Mouse (Mus musculus) MEL (cell line): ENCODE results near the gene Slc29a3. TPM values are rescaled to one million over a fixed set of nuclear protein-coding genes. Genes with fewer than 3 reads are reported as not detected.
A peak's percentile ranks its signal among the peaks of the same experiment; 100 is the strongest.

ENCODE experiments used
- DNase-seq: peaks from one replicate; pipeline ENCODE4 v3.0.0; 2011; ENCODE audit warnings: low read depth, low spot score
- H3K27ac ChIP-seq: 2 replicates; pipeline ENCODE4 v1.5.1; 2012; ENCODE audit warnings: low read depth, mild to moderate bottlenecking, control low read depth, low read length, moderate library complexity; ENCODE audit not compliant: control insufficient read depth
- H3K27me3 ChIP-seq, 2 experiments: fragments of 150-350 bp in 1 of 2; sonication (generic) in 1 of 2; 2 replicates each; pipeline ENCODE4 v1.6.1; 2012; ENCODE audit warnings: low read length in 2 of 2, mild to moderate bottlenecking in 2 of 2, improper control_type of control experiment in 1 of 2, moderate library complexity in 1 of 2; ENCODE audit not compliant: insufficient read depth in 2 of 2, control insufficient read depth in 1 of 2
- H3K36me3 ChIP-seq, 2 experiments: 2 replicates each; pipeline ENCODE4 v1.6.1; 2012 to 2014; ENCODE audit warnings: low read length in 2 of 2, improper control_type of control experiment in 1 of 2, inconsistent platforms in 1 of 2, mild to moderate bottlenecking in 1 of 2; ENCODE audit not compliant: insufficient read depth in 2 of 2, control insufficient read depth in 1 of 2
- H3K4me1 ChIP-seq, 2 experiments: fragments of 150-350 bp in 1 of 2; sonication (generic) in 1 of 2; 2 replicates each; pipeline ENCODE4 v1.6.1; 2012; ENCODE audit warnings: low read length in 2 of 2, improper control_type of control experiment in 1 of 2, mild to moderate bottlenecking in 1 of 2; ENCODE audit not compliant: insufficient read depth in 2 of 2, control insufficient read depth in 1 of 2
- H3K4me3 ChIP-seq, 2 experiments: fragments of 150-350 bp in 1 of 2; sonication (generic) in 1 of 2; 2 replicates each; pipeline ENCODE4 v1.5.1; 2012; ENCODE audit warnings: low read depth in 2 of 2, low read length in 2 of 2, mild to moderate bottlenecking in 2 of 2, moderate library complexity in 2 of 2, control low read depth in 1 of 2, improper control_type of control experiment in 1 of 2; ENCODE audit not compliant: control insufficient read depth in 1 of 2, insufficient read depth in 1 of 2
- H3K79me2 ChIP-seq: 2 replicates; pipeline ENCODE4 v1.6.1; 2012; ENCODE audit warnings: mild to moderate bottlenecking, low read length, moderate library complexity; ENCODE audit not compliant: control insufficient read depth, poor library complexity, insufficient read depth
- H3K9ac ChIP-seq: 2 replicates; pipeline ENCODE4 v1.6.1; 2012; ENCODE audit warnings: low read depth, mild to moderate bottlenecking, control low read depth, low read length, moderate library complexity; ENCODE audit not compliant: control insufficient read depth, poor library complexity, severe bottlenecking
- H3K9me3 ChIP-seq: fragments of 150-350 bp; sonication (generic); replicated peaks from 2 replicates; pipeline ENCODE4 v1.6.1; 2012; ENCODE audit warnings: mild to moderate bottlenecking, low read length, improper control_type of control experiment, moderate library complexity; ENCODE audit not compliant: insufficient read depth
- BHLHE40 ChIP-seq: IDR thresholded peaks from 2 replicates; pipeline ENCODE4 v1.6.1; 2012; ENCODE audit warnings: low read depth, mild to moderate bottlenecking, inconsistent platforms, low read length, improper control_type of control experiment, borderline replicate concordance
- CHD1 ChIP-seq: IDR thresholded peaks from 2 replicates; pipeline ENCODE4 v1.6.1; 2012; ENCODE audit warnings: low read depth, mild to moderate bottlenecking, inconsistent platforms, low read length, improper control_type of control experiment
- CTCF ChIP-seq, 3 experiments: IDR thresholded peaks in 2 of 3; conservative IDR thresholded peaks in 1 of 3; 2 replicates each; pipeline ENCODE4 v1.5.1; 2011 to 2012; ENCODE audit warnings: low read length in 3 of 3, low read depth in 2 of 3, mild to moderate bottlenecking in 2 of 3, improper control_type of control experiment in 1 of 3, inconsistent platforms in 1 of 3, mixed read lengths in 1 of 3, moderate library complexity in 1 of 3; ENCODE audit not compliant: control insufficient read depth in 1 of 3, insufficient read depth in 1 of 3, poor library complexity in 1 of 3, severe bottlenecking in 1 of 3
- ELF1 ChIP-seq: IDR thresholded peaks from 2 replicates; pipeline ENCODE4 v1.6.1; 2014; ENCODE audit warnings: low read depth, mild to moderate bottlenecking, inconsistent platforms, low read length, improper control_type of control experiment, moderate library complexity
- GABPA ChIP-seq: IDR thresholded peaks from 2 replicates; pipeline ENCODE4 v1.6.1; 2012; ENCODE audit warnings: low read depth, mild to moderate bottlenecking, inconsistent platforms, low read length, improper control_type of control experiment, moderate library complexity
- HCFC1 ChIP-seq: IDR thresholded peaks from 2 replicates; pipeline ENCODE4 v1.6.1; 2012; ENCODE audit warnings: low read depth, mild to moderate bottlenecking, inconsistent platforms, low read length, improper control_type of control experiment, moderate library complexity
- KAT2A ChIP-seq: conservative IDR thresholded peaks from 2 replicates; pipeline ENCODE4 v1.6.1; 2012; ENCODE audit warnings: low read depth, low read length, improper control_type of control experiment, inconsistent platforms
- MAFK ChIP-seq: IDR thresholded peaks from 2 replicates; pipeline ENCODE4 v1.6.1; 2011; ENCODE audit warnings: low read depth, mild to moderate bottlenecking, low read length, improper control_type of control experiment, borderline replicate concordance
- MAZ ChIP-seq: IDR thresholded peaks from 2 replicates; pipeline ENCODE4 v1.6.1; 2012; ENCODE audit warnings: low read depth, mild to moderate bottlenecking, inconsistent platforms, low read length, improper control_type of control experiment
- MEF2A ChIP-seq: IDR thresholded peaks from 2 replicates; pipeline ENCODE4 v1.6.1; 2014; ENCODE audit warnings: low read depth, mild to moderate bottlenecking, inconsistent platforms, low read length, improper control_type of control experiment; ENCODE audit not compliant: poor library complexity, insufficient replicate concordance, severe bottlenecking; ENCODE audit errors: extremely low read depth
- MXI1 ChIP-seq: IDR thresholded peaks from 2 replicates; pipeline ENCODE4 v1.6.1; 2011; ENCODE audit warnings: mild to moderate bottlenecking, low read depth, low read length, improper control_type of control experiment
- MYB ChIP-seq: IDR thresholded peaks from 2 replicates; pipeline ENCODE4 v1.6.1; 2011; ENCODE audit warnings: mild to moderate bottlenecking, low read depth, low read length, improper control_type of control experiment
- MYC ChIP-seq: IDR thresholded peaks from 2 replicates; pipeline ENCODE4 v1.6.1; 2011; ENCODE audit warnings: low read depth, mild to moderate bottlenecking, low read length, improper control_type of control experiment, moderate library complexity
- NELFE ChIP-seq: IDR thresholded peaks from 2 replicates; pipeline ENCODE4 v1.6.1; 2011; ENCODE audit warnings: low read depth, low read length, improper control_type of control experiment
- NRF1 ChIP-seq: IDR thresholded peaks from 2 replicates; pipeline ENCODE4 v1.6.1; 2014; ENCODE audit warnings: low read depth, mild to moderate bottlenecking, inconsistent platforms, low read length, improper control_type of control experiment, moderate library complexity; ENCODE audit not compliant: poor library complexity, insufficient read depth, severe bottlenecking
- POLR2A ChIP-seq, 2 experiments: IDR thresholded peaks; 2 replicates each; pipeline ENCODE4 v1.6.1; 2011 to 2012; ENCODE audit warnings: low read length in 2 of 2, mild to moderate bottlenecking in 2 of 2, control low read depth in 1 of 2, improper control_type of control experiment in 1 of 2, low read depth in 1 of 2, moderate library complexity in 1 of 2; ENCODE audit not compliant: control insufficient read depth in 1 of 2, insufficient read depth in 1 of 2, poor library complexity in 1 of 2
- POLR2AphosphoS2 ChIP-seq: IDR thresholded peaks from 2 replicates; pipeline ENCODE4 v1.6.1; 2011; ENCODE audit warnings: low read length, improper control_type of control experiment
- POLR2AphosphoS5 ChIP-seq: IDR thresholded peaks from 2 replicates; pipeline ENCODE4 v1.6.1; 2012; ENCODE audit warnings: low read depth, borderline replicate concordance, mild to moderate bottlenecking, inconsistent platforms, low read length, moderate library complexity, mixed read lengths
- SIN3A ChIP-seq: IDR thresholded peaks from 2 replicates; pipeline ENCODE4 v1.6.1; 2012; ENCODE audit warnings: low read length, improper control_type of control experiment, inconsistent platforms
- SMC3 ChIP-seq: IDR thresholded peaks from 2 replicates; pipeline ENCODE4 v1.6.1; 2011; ENCODE audit warnings: low read depth, low read length, improper control_type of control experiment
- TAL1 ChIP-seq: IDR thresholded peaks from 2 replicates; pipeline ENCODE4 v1.6.1; 2012; ENCODE audit warnings: mild to moderate bottlenecking, inconsistent platforms, low read length, moderate library complexity, mixed read lengths
- TBP ChIP-seq: IDR thresholded peaks from 2 replicates; pipeline ENCODE4 v1.8.0; 2011; ENCODE audit warnings: low read depth, low read length, improper control_type of control experiment
- TCF12 ChIP-seq: IDR thresholded peaks from 2 replicates; pipeline ENCODE4 v1.6.1; 2014; ENCODE audit warnings: low read depth, mild to moderate bottlenecking, inconsistent platforms, low read length, improper control_type of control experiment, moderate library complexity
- UBTF ChIP-seq: IDR thresholded peaks from 2 replicates; pipeline ENCODE4 v1.6.1; 2012; ENCODE audit warnings: low read depth, mild to moderate bottlenecking, inconsistent platforms, low read length, improper control_type of control experiment, moderate library complexity, borderline replicate concordance; ENCODE audit not compliant: insufficient read depth
- USF1 ChIP-seq: IDR thresholded peaks from 2 replicates; pipeline ENCODE4 v1.6.1; 2014; ENCODE audit warnings: low read depth, mild to moderate bottlenecking, inconsistent platforms, low read length, improper control_type of control experiment, moderate library complexity
- USF2 ChIP-seq, 2 experiments: IDR thresholded peaks; 2 replicates each; pipeline ENCODE4 v1.6.1; 2011 to 2012; ENCODE audit warnings: improper control_type of control experiment in 2 of 2, low read length in 2 of 2, borderline replicate concordance in 1 of 2, inconsistent platforms in 1 of 2, low read depth in 1 of 2, mild to moderate bottlenecking in 1 of 2; ENCODE audit not compliant: insufficient read depth in 1 of 2
- ZC3H11A ChIP-seq: IDR thresholded peaks from 2 replicates; pipeline ENCODE4 v1.6.1; 2012; ENCODE audit warnings: low read depth, mild to moderate bottlenecking, inconsistent platforms, low read length, improper control_type of control experiment
- ZKSCAN1 ChIP-seq: IDR thresholded peaks from 2 replicates; pipeline ENCODE4 v1.6.1; 2012; ENCODE audit warnings: low read depth, mild to moderate bottlenecking, inconsistent platforms, low read length, improper control_type of control experiment, moderate library complexity
- ZMIZ1 ChIP-seq: IDR thresholded peaks from 2 replicates; pipeline ENCODE4 v1.6.1; 2012; ENCODE audit warnings: low read depth, mild to moderate bottlenecking, inconsistent platforms, low read length, improper control_type of control experiment, moderate library complexity
- ZNF384 ChIP-seq: IDR thresholded peaks from 2 replicates; pipeline ENCODE4 v1.6.1; 2012; ENCODE audit warnings: low read depth, mild to moderate bottlenecking, inconsistent platforms, low read length, improper control_type of control experiment
- polyA plus RNA-seq, 2 experiments: library from polyadenylated mRNA; stranded (reverse) in 1 of 2; unstranded in 1 of 2; fragments of >175 nt in 1 of 2; fragments of >200 nt in 1 of 2; gene quantifications; 2 replicates each; pipeline versions ENCODE4 v1.2.1 to v1.2.4; 2012; ENCODE audit warnings: low replicate concordance in 2 of 2, low read depth in 1 of 2; ENCODE audit not compliant: insufficient read length in 2 of 2, insufficient read depth in 1 of 2, missing spikeins in 1 of 2
- total RNA-seq: library from RNA; depleted of rRNA; stranded (reverse); fragments of 300-350 nt; gene quantifications from 2 replicates; pipeline ENCODE4 v1.2.3, GENCODE M21; 2012; rRNA removed

The Slc29a3 gene
- 2.4 TPM in 2 replicates for total RNA-seq
- 10 to 100 TPM in 1 of 2 experiments, 1 to 10 TPM in 1; 7.7 to 46.0 TPM for polyA plus RNA-seq

DNA sequence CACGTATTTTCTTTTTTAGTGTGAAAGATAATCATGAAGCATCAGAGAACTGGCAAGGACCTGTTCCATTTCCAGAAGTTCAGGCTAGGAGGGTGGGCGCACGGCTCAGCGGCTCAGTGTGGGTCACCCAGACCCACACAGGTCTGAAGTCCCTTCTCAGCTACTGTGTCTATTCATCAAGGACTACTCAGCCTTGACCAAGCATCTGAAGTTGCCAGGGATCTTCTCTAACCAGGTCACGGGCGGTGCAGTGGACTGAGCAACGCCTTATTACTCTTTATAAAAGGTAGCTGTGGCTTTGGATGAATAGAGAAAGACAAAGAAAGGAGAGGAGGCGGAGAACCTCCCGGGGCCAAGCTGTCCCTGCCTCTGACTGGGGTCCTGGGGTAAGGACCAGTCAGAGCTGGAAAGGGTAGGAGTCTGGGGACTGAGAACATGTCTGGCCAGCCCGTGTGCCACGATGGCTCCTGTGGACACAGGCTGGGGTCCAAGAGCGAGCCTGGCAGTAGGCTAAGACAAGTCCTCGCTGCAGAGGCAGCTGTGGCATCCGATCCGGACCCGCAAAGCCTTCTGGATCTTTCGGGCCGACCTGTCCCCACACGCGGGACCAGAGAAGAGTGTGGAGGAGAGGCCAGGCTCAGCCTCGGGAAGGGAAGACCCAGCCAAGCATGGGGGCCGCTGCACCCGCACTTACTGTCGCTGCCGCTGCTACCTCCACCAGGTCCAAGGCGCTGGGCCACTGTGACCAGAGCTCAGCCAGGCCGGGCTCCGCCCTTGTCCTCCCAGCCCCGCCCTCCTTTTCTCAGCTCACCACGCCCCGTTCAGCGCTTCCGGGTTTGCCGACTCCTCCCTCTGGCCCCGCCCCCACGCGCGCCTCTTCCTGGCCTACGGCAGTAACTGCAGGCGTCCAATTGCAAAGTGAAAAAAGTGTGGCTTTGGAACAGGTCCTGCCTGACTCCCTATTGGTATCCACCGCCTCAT lies at the start of gene Slc29a3:
Gene Slc29a3, minus strand, starts transcription at position 755 of the 981 bp plus-strand sequence.
- Histone ChIP-seq H3K4me1 (peaks cover 0 to 15% of the 10 kb centered on the region in 2 experiments; a peak in 2 of 4 replicates), H3K4me3 (peak within 1 kb of the TSS; percentile 93 to 96), H3K9me3 (no peaks in the 10 kb centered on the region), H3K27me3 (no peaks in the 10 kb centered on the region), H3K9ac (peak within 1 kb of the TSS; percentile 85), H3K79me2 (peaks cover 3% of the 10 kb centered on the region; the same call in 1 of the 2 replicates), H3K36me3 (peaks cover 0 to 2% of the 10 kb centered on the region in 2 experiments; a peak in 1 of 4 replicates), H3K27ac (no peak within 1 kb of the TSS)
- no peak for TF ChIP-seq ZKSCAN1
- TF ChIP-seq NRF1 = no peak
- TF ChIP-seq MAZ = peak; percentile 88
- TF ChIP-seq MYC = 0 out of 2 replicates have a peak, but pooled peaks have one; percentile 31
- 0 out of 2 replicates have a peak, but pooled peaks have one; percentile 33 for TF ChIP-seq USF1
- peak; percentile 100 for TF ChIP-seq ELF1
- TF ChIP-seq CHD1 = no peak
- TF ChIP-seq POLR2AphosphoS5 = no peak
- peak; percentile 68 for TF ChIP-seq HCFC1
- TF ChIP-seq KAT2A = no peak; the same call in 1 of the 2 replicates
- TF ChIP-seq TBP = peak; percentile 45; the same call in 1 of the 2 replicates
- no peak for TF ChIP-seq UBTF
- TF ChIP-seq USF2 (IDR thresholded peaks at IDR 0.05; ENCODE audit: borderline replicate concordance in 1 of 2, insufficient read depth in 1 of 2, low read depth in 1 of 2, low read length in 2 of 2) = no peak
- TF ChIP-seq ZC3H11A = no peak
- peak in 2 of 3 experiments; percentile 49 to 54; a peak in 5 of 6 replicates for TF ChIP-seq CTCF (IDR thresholded peaks at IDR 0.05 in 2 of 3, conservative IDR thresholded peaks at IDR 0.05 in 1 of 3; ENCODE audit: control insufficient read depth in 1 of 3, insufficient read depth in 1 of 3, low read depth in 2 of 3, low read length in 3 of 3, poor library complexity in 1 of 3, severe bottlenecking in 1 of 3)
- TF ChIP-seq ZMIZ1 = peak; percentile 86
- TF ChIP-seq GABPA = no peak
- TF ChIP-seq MYB = no peak
- peak; percentile 70 for TF ChIP-seq SIN3A
- TF ChIP-seq TAL1 = no peak
- TF ChIP-seq MXI1 = peak; percentile 51
- peak; percentile 72 for TF ChIP-seq ZNF384
- TF ChIP-seq POLR2AphosphoS2 = peak; percentile 74; the same call in 1 of the 2 replicates
- peak; percentile 72 to 92; a peak in 3 of 4 replicates for TF ChIP-seq POLR2A (IDR thresholded peaks at IDR 0.05; ENCODE audit: control insufficient read depth in 1 of 2, insufficient read depth in 1 of 2, low read depth in 1 of 2, low read length in 2 of 2, poor library complexity in 1 of 2)
- TF ChIP-seq TCF12 = peak; percentile 55; the same call in 1 of the 2 replicates
- TF ChIP-seq MAFK = no peak
- TF ChIP-seq NELFE = peak; percentile 91
- TF ChIP-seq MEF2A = no peak
- no peak for TF ChIP-seq BHLHE40
- TF ChIP-seq SMC3 = peak; percentile 42
- DNase-seq = peak; percentile 93
